Mouse (Mus musculus) stomach, postnatal 0 days (tissue): ENCODE results near the gene Abcc1.

ENCODE experiments used
- CTCF ChIP-seq: IDR thresholded peaks from 2 replicates; pipeline ENCODE4 v1.5.1; 2016; ENCODE audit warnings: antibody characterized with exemption, low read depth, mild to moderate bottlenecking, moderate library complexity
- EP300 ChIP-seq: optimal IDR thresholded peaks from 2 replicates; pipeline ENCODE3; 2016; ENCODE audit warnings: antibody characterized with exemption

- TF ChIP-seq CTCF: no peak
- TF ChIP-seq EP300: no peak
Measured at GRCm38 (mm10) chr16:14409124-14409523, 47.8 kb downstream of the Abcc1 start.
